Mouse (Mus musculus): ENCODE data around the gene Ccnyl1. TPM values are rescaled to one million over a fixed set of nuclear protein-coding genes. Genes with fewer than 3 reads are reported as not detected.

The Ccnyl1 gene
- polyA plus RNA-seq, 1 experiment from 2014 or later: 6.8 TPM

DNA sequence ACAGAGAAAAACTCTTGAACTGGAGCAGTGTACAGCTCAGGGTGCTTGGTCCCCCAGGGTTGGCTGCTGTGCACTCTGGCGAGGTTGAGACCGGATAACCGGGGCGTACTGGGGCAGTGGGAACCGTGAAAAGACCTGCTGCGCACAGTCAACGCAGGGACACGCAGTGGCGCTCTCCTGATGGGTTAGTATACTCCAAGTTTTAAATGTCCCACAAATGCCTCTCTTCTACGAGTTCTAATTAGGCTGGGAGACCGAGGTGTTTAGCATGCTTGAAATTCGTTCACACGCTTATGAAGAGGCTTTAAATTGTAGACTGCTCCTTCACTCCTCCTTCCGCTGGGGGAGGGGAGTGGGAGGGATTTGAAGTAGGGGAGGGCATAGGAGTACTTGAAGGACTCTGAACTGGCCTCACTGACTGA lies 48.4 kb downstream of the Ccnyl1 start:
- H3K36me3 ChIP-seq (ENCODE audit: control insufficient read depth, insufficient read depth, low read length): no peaks in the 10 kb centered on the region
- H3K27me3 ChIP-seq (ENCODE audit: control insufficient read depth, insufficient read depth, low read length): peaks cover 10% of the 10 kb centered on the region
- H3K9me3 ChIP-seq (replicated peaks; ENCODE audit: control insufficient read depth, low read length): no peaks in the 10 kb centered on the region
- H3K27ac ChIP-seq (ENCODE audit: low read depth, low read length): no peak overlapping the region; the same call in 1 of the 2 replicates
- under 1% methylated on average over 14 of the region's 14 CpGs for WGBS (ENCODE audit: insufficient replicate concordance)
- no peak for ATAC-seq (replicated peaks; ENCODE audit: insufficient number of reproducible peaks, low FRiP score, low TSS enrichment)
- H3K4me3 ChIP-seq (ENCODE audit: low read depth, low read length): peak overlapping the region; percentile 68
- H3K4me1 ChIP-seq (ENCODE audit: control insufficient read depth, insufficient read depth, low read length): peaks cover 17% of the 10 kb centered on the region
- H3K4me2 ChIP-seq: peak overlapping the region; percentile 93
- H3K9ac ChIP-seq (ENCODE audit: low read depth, low read length): peak overlapping the region; percentile 69

DNA sequence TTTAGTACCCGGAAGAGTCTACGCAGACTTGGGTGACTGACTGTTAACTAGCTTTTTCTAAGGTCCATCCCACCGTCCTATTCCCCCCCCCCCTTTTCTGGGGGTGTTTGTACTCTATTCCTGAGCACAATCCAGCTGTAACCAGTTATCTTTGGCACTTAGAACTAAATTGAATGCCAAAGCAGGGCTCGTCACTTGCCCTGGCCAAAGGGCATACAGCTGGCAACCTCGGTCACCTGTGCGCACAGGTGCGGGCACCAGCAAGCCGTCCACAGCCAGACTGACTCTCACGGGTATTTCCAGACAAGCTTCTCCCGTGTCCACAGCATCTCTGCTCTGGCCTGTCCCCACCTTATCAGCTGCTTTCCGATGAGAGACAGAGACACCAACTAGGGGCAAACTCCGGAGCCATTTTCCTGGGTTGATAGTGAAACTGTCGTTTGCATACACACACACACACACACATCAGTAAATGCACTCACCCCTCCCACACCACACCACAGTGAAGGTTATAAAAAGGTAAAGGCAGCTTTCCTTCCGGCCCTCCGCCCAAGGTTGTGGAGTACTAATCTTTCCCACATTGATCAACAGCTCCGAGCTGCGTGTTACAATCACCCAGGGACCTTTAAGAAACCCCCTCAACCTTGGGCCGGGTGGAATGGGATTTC lies 52.6 kb downstream of the Ccnyl1 start:
- no peak overlapping the region for H3K9ac ChIP-seq (ENCODE audit: low read depth, low read length)
- no peak overlapping the region for H3K4me2 ChIP-seq
- no peak overlapping the region for H3K27ac ChIP-seq (ENCODE audit: low read depth, low read length)
- no peaks in the 10 kb centered on the region for H3K27me3 ChIP-seq (ENCODE audit: control insufficient read depth, insufficient read depth, low read length)
- no peaks in the 10 kb centered on the region for H3K4me1 ChIP-seq (ENCODE audit: control insufficient read depth, insufficient read depth, low read length)
- no peaks in the 10 kb centered on the region for H3K36me3 ChIP-seq (ENCODE audit: control insufficient read depth, insufficient read depth, low read length)
- no peak for ATAC-seq (replicated peaks; ENCODE audit: insufficient number of reproducible peaks, low FRiP score, low TSS enrichment)
- H3K9me3 ChIP-seq (replicated peaks; ENCODE audit: control insufficient read depth, low read length): no peaks in the 10 kb centered on the region
- H3K4me3 ChIP-seq (ENCODE audit: low read depth, low read length): no peak overlapping the region
- 64% methylated on average over 18 of the region's 18 CpGs for WGBS (ENCODE audit: insufficient replicate concordance)

DNA sequence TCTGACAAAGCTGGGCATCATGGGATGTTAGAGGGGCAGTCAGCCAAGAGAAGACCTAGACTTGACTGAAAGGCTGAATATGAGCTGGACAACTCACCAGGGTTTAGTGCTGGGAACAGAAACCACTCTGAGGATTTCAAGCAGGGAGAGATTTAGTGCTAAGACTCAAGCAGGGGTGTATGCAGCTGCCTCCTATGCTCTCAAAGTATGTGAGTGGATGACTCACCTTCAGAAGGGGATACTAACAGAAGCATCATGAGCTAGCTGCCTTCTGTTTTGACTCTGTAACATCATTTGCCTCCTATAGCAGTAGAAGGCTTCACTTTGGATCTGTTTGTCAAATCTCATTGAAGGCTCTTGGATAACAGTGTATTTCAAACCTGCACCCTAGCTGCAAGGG lies 54.4 kb downstream of the Ccnyl1 start:
- Histone ChIP-seq H3K9me3 (replicated peaks; ENCODE audit: control insufficient read depth, low read length) (no peaks in the 10 kb centered on the region), H3K9ac (ENCODE audit: low read depth, low read length) (no peak overlapping the region), H3K4me2 (no peak overlapping the region), H3K27me3 (ENCODE audit: control insufficient read depth, insufficient read depth, low read length) (no peaks in the 10 kb centered on the region), H3K27ac (ENCODE audit: low read depth, low read length) (no peak overlapping the region), H3K36me3 (ENCODE audit: control insufficient read depth, insufficient read depth, low read length) (no peaks in the 10 kb centered on the region), H3K4me3 (ENCODE audit: low read depth, low read length) (no peak overlapping the region), H3K4me1 (ENCODE audit: control insufficient read depth, insufficient read depth, low read length) (no peaks in the 10 kb centered on the region)
- ATAC-seq (replicated peaks; ENCODE audit: insufficient number of reproducible peaks, low FRiP score, low TSS enrichment): no peak

DNA sequence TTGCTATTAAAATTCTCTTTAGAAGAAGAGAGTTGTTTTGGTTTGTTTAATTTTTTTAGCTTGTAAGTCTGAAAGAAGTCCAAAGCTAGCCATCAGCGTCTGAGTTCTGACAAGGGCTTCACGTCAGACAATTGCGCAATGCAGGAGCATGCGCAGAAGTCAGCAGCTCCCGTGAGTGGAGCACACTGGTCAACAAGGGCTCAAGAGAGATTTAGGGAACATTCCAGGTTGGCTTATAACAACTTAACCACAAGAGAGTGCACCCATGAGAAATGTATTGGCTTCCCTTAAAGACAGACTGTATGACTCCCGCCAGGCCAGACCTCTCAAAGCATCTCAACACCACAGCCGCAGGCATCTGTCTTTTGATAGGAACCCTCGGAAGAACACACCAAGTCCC lies 62.9 kb downstream of the Ccnyl1 start:
- Histone ChIP-seq H3K9me3 (replicated peaks; ENCODE audit: control insufficient read depth, low read length) (no peaks in the 10 kb centered on the region), H3K27ac (ENCODE audit: low read depth, low read length) (no peak overlapping the region), H3K27me3 (ENCODE audit: control insufficient read depth, insufficient read depth, low read length) (no peaks in the 10 kb centered on the region), H3K9ac (ENCODE audit: low read depth, low read length) (no peak overlapping the region), H3K4me2 (no peak overlapping the region), H3K4me1 (ENCODE audit: control insufficient read depth, insufficient read depth, low read length) (no peaks in the 10 kb centered on the region; the same call in 1 of the 2 replicates), H3K36me3 (ENCODE audit: control insufficient read depth, insufficient read depth, low read length) (no peaks in the 10 kb centered on the region), H3K4me3 (ENCODE audit: low read depth, low read length) (no peak overlapping the region)
- no peak for ATAC-seq (replicated peaks; ENCODE audit: insufficient number of reproducible peaks, low FRiP score, low TSS enrichment)
- WGBS (ENCODE audit: insufficient replicate concordance): 73% methylated on average over 8 of the region's 8 CpGs

DNA sequence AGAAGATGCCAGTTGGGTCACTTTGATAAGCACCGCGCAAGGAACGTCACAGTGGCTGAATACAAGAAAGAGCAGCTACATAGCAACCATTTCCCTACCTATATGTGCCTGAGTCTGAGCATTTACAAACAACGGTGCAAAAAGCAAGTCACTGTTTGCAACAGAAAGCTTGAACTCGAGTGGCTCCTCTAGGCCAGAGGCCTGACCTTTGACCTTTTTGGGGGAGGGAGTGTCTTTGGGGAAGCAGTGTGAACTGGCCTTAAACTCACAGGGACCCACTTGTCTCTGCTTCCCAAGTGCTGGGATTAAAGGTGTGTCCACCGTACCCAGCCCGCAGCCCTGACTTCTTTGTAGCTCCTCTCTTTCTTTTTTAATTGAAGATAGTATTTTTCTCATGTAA lies 63.4 kb downstream of the Ccnyl1 start:
- Histone ChIP-seq H3K4me2 (no peak overlapping the region), H3K9me3 (replicated peaks; ENCODE audit: control insufficient read depth, low read length) (no peaks in the 10 kb centered on the region), H3K27me3 (ENCODE audit: control insufficient read depth, insufficient read depth, low read length) (no peaks in the 10 kb centered on the region), H3K4me3 (ENCODE audit: low read depth, low read length) (no peak overlapping the region), H3K36me3 (ENCODE audit: control insufficient read depth, insufficient read depth, low read length) (no peaks in the 10 kb centered on the region), H3K27ac (ENCODE audit: low read depth, low read length) (no peak overlapping the region), H3K4me1 (ENCODE audit: control insufficient read depth, insufficient read depth, low read length) (no peaks in the 10 kb centered on the region; the same call in 1 of the 2 replicates), H3K9ac (ENCODE audit: low read depth, low read length) (no peak overlapping the region)
- no peak for ATAC-seq (replicated peaks; ENCODE audit: insufficient number of reproducible peaks, low FRiP score, low TSS enrichment)
- WGBS (ENCODE audit: insufficient replicate concordance): 63% methylated on average over 7 of the region's 7 CpGs

DNA sequence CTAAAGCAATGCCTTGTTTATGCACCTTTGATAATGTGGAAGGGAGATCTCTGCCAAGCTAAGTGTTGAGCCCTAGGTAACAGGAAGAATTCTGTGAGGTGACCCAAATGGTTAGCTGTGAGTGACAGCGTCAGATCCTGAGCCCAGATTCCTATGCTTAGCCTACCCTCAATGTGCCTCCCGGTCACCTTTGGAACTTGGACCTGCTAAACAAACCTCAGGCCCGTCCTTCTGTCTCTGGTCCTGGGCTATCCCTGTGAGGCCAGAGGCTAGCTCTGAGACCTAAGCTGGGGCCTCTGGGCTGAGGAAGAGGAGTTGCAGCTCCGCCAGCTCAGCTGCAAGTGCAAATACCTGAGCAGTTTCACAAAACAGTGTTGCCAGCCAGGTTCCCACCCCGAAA lies 64.4 kb downstream of the Ccnyl1 start:
- no peaks in the 10 kb centered on the region; the same call in 1 of the 2 replicates for H3K4me1 ChIP-seq (ENCODE audit: control insufficient read depth, insufficient read depth, low read length)
- no peaks in the 10 kb centered on the region for H3K9me3 ChIP-seq (replicated peaks; ENCODE audit: control insufficient read depth, low read length)
- no peak overlapping the region for H3K27ac ChIP-seq (ENCODE audit: low read depth, low read length)
- H3K27me3 ChIP-seq (ENCODE audit: control insufficient read depth, insufficient read depth, low read length): no peaks in the 10 kb centered on the region
- no peaks in the 10 kb centered on the region for H3K36me3 ChIP-seq (ENCODE audit: control insufficient read depth, insufficient read depth, low read length)
- 85% methylated on average over 5 of the region's 5 CpGs for WGBS (ENCODE audit: insufficient replicate concordance)
- no peak overlapping the region for H3K9ac ChIP-seq (ENCODE audit: low read depth, low read length)
- no peak for ATAC-seq (replicated peaks; ENCODE audit: insufficient number of reproducible peaks, low FRiP score, low TSS enrichment)
- H3K4me3 ChIP-seq (ENCODE audit: low read depth, low read length): no peak overlapping the region
- H3K4me2 ChIP-seq: no peak overlapping the region

DNA sequence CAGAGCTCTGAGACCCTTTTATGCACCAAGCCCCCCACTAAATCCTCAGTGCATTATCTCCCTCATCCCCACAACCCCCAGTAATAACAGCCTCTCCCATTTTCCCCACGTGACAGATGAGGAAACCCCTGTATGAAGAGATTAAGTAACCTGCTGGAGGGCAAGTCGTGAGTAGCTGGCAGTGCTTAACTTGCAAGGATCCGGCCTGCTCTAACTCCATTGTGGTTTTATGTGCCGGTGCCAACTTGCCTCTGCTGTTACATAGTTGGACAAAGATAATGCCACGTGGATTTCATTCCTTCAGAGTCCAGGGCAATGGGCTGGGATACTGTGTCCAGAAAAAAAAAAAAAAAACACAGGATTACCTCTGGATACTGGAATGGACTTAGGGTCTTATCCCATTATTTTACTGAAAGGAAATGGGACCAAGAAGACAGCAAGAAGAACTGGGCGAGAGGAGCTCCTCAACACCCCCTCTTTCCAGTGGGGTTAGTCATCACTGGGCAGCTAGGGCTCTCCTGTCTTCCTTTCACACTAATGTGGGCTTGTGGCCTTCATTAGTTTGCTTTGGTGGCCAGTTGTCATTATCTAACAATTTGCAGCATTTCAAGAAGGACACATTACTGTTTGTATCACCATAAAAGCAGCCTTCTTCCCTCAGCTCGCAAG lies 65.8 kb downstream of the Ccnyl1 start:
- WGBS (ENCODE audit: insufficient replicate concordance): 63% methylated on average over 7 of the region's 7 CpGs
- peak overlapping the region; percentile 8; the same call in 1 of the 2 replicates for H3K4me2 ChIP-seq
- no peak for ATAC-seq (replicated peaks; ENCODE audit: insufficient number of reproducible peaks, low FRiP score, low TSS enrichment)

DNA sequence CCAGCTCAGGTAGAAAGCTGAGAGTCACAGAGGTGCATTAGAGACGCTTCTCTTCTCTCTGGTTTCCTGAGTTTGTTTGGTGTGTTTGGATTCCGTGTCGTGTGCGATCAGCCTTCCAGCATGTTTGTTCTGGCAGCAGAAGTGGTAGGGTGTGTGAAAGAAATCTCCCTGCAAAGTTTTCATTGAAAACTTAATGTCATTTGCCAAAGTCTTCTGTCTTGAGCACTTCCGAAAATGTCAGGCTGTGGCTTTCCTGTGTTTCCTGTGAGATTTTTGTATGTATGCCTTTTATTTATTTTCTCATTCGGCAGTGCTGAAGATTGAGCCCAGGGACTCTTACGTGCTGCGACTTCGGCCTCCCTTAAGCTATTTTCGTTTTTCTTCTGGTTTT lies 66.4 kb downstream of the Ccnyl1 start:
- Histone ChIP-seq H3K9ac (ENCODE audit: low read depth, low read length) (no peak overlapping the region), H3K4me3 (ENCODE audit: low read depth, low read length) (no peak overlapping the region), H3K27ac (ENCODE audit: low read depth, low read length) (no peak overlapping the region), H3K9me3 (replicated peaks; ENCODE audit: control insufficient read depth, low read length) (no peaks in the 10 kb centered on the region), H3K4me2 (peak overlapping the region; percentile 8; the same call in 1 of the 2 replicates), H3K4me1 (ENCODE audit: control insufficient read depth, insufficient read depth, low read length) (no peaks in the 10 kb centered on the region; the same call in 1 of the 2 replicates), H3K36me3 (ENCODE audit: control insufficient read depth, insufficient read depth, low read length) (no peaks in the 10 kb centered on the region), H3K27me3 (ENCODE audit: control insufficient read depth, insufficient read depth, low read length) (no peaks in the 10 kb centered on the region)
- WGBS (ENCODE audit: insufficient replicate concordance): 62% methylated on average over 10 of the region's 10 CpGs
- no peak for ATAC-seq (replicated peaks; ENCODE audit: insufficient number of reproducible peaks, low FRiP score, low TSS enrichment)

More for the DNA sequence above, 65.8 kb downstream of the Ccnyl1 start:
- no peaks in the 10 kb centered on the region for H3K27me3 ChIP-seq (ENCODE audit: control insufficient read depth, insufficient read depth, low read length)
- no peaks in the 10 kb centered on the region; the same call in 1 of the 2 replicates for H3K4me1 ChIP-seq (ENCODE audit: control insufficient read depth, insufficient read depth, low read length)
- H3K4me3 ChIP-seq (ENCODE audit: low read depth, low read length): no peak overlapping the region
- H3K36me3 ChIP-seq (ENCODE audit: control insufficient read depth, insufficient read depth, low read length): no peaks in the 10 kb centered on the region
- no peak overlapping the region for H3K27ac ChIP-seq (ENCODE audit: low read depth, low read length)
- no peak overlapping the region for H3K9ac ChIP-seq (ENCODE audit: low read depth, low read length)
- H3K9me3 ChIP-seq (replicated peaks; ENCODE audit: control insufficient read depth, low read length): no peaks in the 10 kb centered on the region

DNA sequence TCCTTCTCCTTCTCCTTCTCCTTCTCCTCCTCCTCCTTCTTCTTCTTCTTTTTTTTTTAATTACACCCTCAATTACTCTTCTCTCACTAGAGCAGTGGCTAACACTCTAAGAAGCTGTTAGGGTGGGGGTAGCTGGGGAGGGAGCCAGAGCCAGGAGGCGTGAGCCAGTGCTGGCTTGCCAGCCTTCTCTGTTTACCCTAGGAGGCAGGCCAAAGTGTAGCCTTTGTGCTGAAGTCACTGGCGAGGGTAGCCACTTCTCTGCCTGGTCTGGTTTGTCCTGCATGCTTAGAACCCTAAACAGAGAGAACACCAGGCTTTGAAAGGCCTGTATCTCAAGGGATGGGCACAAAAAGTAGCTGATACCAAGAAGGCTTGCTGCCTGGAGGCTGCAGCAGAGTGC lies 67.0 kb downstream of the Ccnyl1 start:
- no peak overlapping the region for H3K4me2 ChIP-seq
- no peaks in the 10 kb centered on the region for H3K27me3 ChIP-seq (ENCODE audit: control insufficient read depth, insufficient read depth, low read length)
- no peaks in the 10 kb centered on the region for H3K36me3 ChIP-seq (ENCODE audit: control insufficient read depth, insufficient read depth, low read length)
- H3K9me3 ChIP-seq (replicated peaks; ENCODE audit: control insufficient read depth, low read length): no peaks in the 10 kb centered on the region
- no peak for ATAC-seq (replicated peaks; ENCODE audit: insufficient number of reproducible peaks, low FRiP score, low TSS enrichment)
- no peak overlapping the region for H3K4me3 ChIP-seq (ENCODE audit: low read depth, low read length)
- H3K4me1 ChIP-seq (ENCODE audit: control insufficient read depth, insufficient read depth, low read length): no peaks in the 10 kb centered on the region; the same call in 1 of the 2 replicates
- no peak overlapping the region for H3K27ac ChIP-seq (ENCODE audit: low read depth, low read length)
- no peak overlapping the region for H3K9ac ChIP-seq (ENCODE audit: low read depth, low read length)
- WGBS (ENCODE audit: insufficient replicate concordance): 41% methylated on average over 2 of the region's 2 CpGs
